Mouse (Mus musculus): ENCODE data around the gene Ngrn.

DNA sequence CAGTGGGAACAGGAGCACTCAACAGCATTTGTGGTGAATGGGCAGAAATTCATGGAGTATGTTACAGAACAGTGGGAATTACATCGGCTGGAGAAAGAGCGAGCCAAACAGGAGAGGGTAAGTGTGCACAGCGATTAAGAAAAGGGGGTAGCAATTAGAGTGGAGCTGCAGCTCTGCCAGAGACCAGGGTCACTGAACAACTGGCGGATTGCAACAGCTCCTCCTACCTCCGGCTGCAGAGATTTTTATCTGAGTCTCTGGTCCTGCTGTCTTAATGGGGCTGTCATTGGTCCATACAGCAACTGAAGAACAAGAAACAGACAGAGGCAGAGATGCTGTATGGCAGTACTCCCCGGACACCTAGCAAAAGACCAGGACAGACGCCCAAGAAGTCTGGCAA is 49.8 kb downstream of the Ngrn start:
- TF ChIP-seq CTCF (conservative IDR thresholded peaks at IDR 0.05; ENCODE audit: insufficient read depth, insufficient read length, low read depth, low read length), result no peak
- TF ChIP-seq POLR2A (IDR thresholded peaks at IDR 0.05; ENCODE audit: low read depth, low read length), result no peak
